Mouse (Mus musculus): Measurements from ENCODE around the gene Mrps6.

DNA sequence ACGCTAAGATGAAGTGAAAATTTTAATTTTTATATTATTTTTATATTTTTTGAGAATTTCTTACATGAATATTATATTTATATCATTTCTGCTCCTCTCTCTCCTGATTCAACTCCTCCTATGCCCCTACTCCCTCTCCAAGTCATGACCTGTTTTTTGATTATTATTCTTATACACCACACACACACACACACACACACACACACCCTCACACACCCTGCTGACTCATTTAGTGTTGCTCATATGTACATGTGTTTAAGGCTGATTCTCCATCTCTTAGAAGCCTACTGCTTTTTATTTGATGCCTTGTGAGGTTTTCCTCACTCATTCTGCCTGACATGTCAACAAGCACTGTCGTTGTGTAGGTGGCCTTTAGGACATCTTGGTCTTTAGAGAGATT is 48.5 kb upstream of the Mrps6 start:
- TF ChIP-seq GATA1 (IDR thresholded peaks at IDR 0.05; ENCODE audit: borderline replicate concordance, low read length) (no peak), FLI1 (IDR thresholded peaks at IDR 0.05; ENCODE audit: low read length) (no peak)
